8 mouse cellular contexts compared by ENCODE assay signal in the genomic region with DNA sequence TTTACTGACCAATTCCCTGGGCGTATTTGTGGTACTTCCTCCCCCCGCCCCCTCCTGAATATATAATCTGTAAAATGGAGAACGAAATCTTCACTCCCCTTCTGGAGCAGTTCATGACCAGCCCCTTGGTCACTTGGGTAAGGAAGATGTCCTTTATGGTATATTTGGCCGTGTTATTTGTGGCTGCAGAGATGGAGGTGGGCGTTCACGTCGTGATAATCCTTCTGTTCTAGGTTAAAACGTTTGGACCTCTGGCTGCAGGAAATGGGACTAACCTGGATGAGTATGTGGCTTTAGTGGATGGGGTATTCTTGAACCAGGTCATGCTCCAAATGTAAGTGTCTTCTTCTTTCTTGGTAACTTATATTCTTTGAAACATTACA. TPM values are rescaled to one million over a fixed set of nuclear protein-coding genes. Genes with fewer than 3 reads are reported as not detected.
A peak's percentile ranks its signal among the peaks of the same experiment; 100 is the strongest.
DNase-seq lines count a peak whose midpoint lies in the region; ATAC-seq lines count a peak whose summit lies in the region.

No protein-coding gene starts in this region.

- peak; percentile 4; the same call in 1 of the 2 replicates for ATAC-seq in kidney, embryonic 15.5 days (replicated peaks; ENCODE audit: low FRiP score)
- no peak; the same call in 1 of the 2 replicates for ATAC-seq in forebrain, embryonic 15.5 days (replicated peaks)
- no peak for ATAC-seq in liver, embryonic 12.5 days
- no peak for ATAC-seq in stomach, embryonic 16.5 days (ENCODE audit: insufficient read depth, low FRiP score)

- no peaks in the 10 kb centered on the region for H3K9me3 ChIP-seq in kidney, embryonic 15.5 days (replicated peaks)
- H3K9me3 ChIP-seq in forebrain, embryonic 15.5 days: no peaks in the 10 kb centered on the region
- H3K9me3 ChIP-seq in liver, embryonic 12.5 days (replicated peaks): no peaks in the 10 kb centered on the region
- H3K9me3 ChIP-seq in stomach, embryonic 16.5 days (replicated peaks; ENCODE audit: control insufficient read depth, low read length): no peaks in the 10 kb centered on the region

- H3K4me1 ChIP-seq in kidney, embryonic 15.5 days: peaks cover 5% of the 10 kb centered on the region
- peaks cover 20% of the 10 kb centered on the region for H3K4me1 ChIP-seq in forebrain, embryonic 15.5 days
- peaks cover 13% of the 10 kb centered on the region for H3K4me1 ChIP-seq in liver, embryonic 12.5 days
- H3K4me1 ChIP-seq in stomach, embryonic 16.5 days (ENCODE audit: control insufficient read depth, insufficient read depth, low read length): 0 out of 2 replicates have a peak, but pooled peaks cover 2% of the 10 kb centered on the region

- no peak for DNase-seq in kidney, postnatal 36 days
- DNase-seq in adipocyte (ENCODE audit: low spot score): peak; percentile 57
- no peak for DNase-seq in right cerebral cortex, postnatal 4 days
- no peak for DNase-seq in gastrocnemius, postnatal 14 days

- H3K27ac ChIP-seq in kidney, embryonic 15.5 days: peak overlapping the region; percentile 96
- H3K27ac ChIP-seq in forebrain, embryonic 15.5 days (replicated peaks): peak overlapping the region; percentile 98
- H3K27ac ChIP-seq in liver, embryonic 12.5 days: peak overlapping the region; percentile 81; the same call in 1 of the 2 replicates
- peak overlapping the region; percentile 84 for H3K27ac ChIP-seq in stomach, embryonic 16.5 days (ENCODE audit: low read length)

- peak overlapping the region; percentile 95 for H3K4me3 ChIP-seq in kidney, embryonic 15.5 days (replicated peaks)
- peak overlapping the region; percentile 82 for H3K4me3 ChIP-seq in forebrain, embryonic 15.5 days
- peak overlapping the region; percentile 85 for H3K4me3 ChIP-seq in liver, embryonic 12.5 days
- H3K4me3 ChIP-seq in stomach, embryonic 16.5 days (replicated peaks; ENCODE audit: low read length): peak overlapping the region; percentile 81

- H3K9ac ChIP-seq in kidney, embryonic 15.5 days: peak overlapping the region; percentile 94
- peak overlapping the region; percentile 97 for H3K9ac ChIP-seq in forebrain, embryonic 15.5 days (replicated peaks)
- peak overlapping the region; percentile 91 for H3K9ac ChIP-seq in liver, embryonic 12.5 days
- peak overlapping the region; percentile 90 for H3K9ac ChIP-seq in stomach, embryonic 16.5 days (ENCODE audit: low read length)

- intact Hi-C loops in gastrocnemius, postnatal 14 days (cut with DNase I; ENCODE audit: low total_unique reads): no loop called here

- peaks cover 8% of the 10 kb centered on the region; the same call in 1 of the 2 replicates for H3K36me3 ChIP-seq in kidney, embryonic 15.5 days
- H3K36me3 ChIP-seq in forebrain, embryonic 15.5 days: no peaks in the 10 kb centered on the region
- no peaks in the 10 kb centered on the region for H3K36me3 ChIP-seq in liver, embryonic 12.5 days
- H3K36me3 ChIP-seq in stomach, embryonic 16.5 days (ENCODE audit: control insufficient read depth, insufficient read depth, low read length): no peaks in the 10 kb centered on the region

- under 1% methylated on average over 8 of the region's 8 CpGs for WGBS in kidney, embryonic 15.5 days
- WGBS in forebrain, embryonic 15.5 days: 0% methylated on average over 8 of the region's 8 CpGs
- 0% methylated on average over 8 of the region's 8 CpGs for WGBS in liver, embryonic 12.5 days (ENCODE audit: insufficient replicate concordance)
- 0% methylated on average over 8 of the region's 8 CpGs for WGBS in stomach, embryonic 16.5 days

- peak overlapping the region; percentile 75 for H3K4me2 ChIP-seq in kidney, embryonic 15.5 days
- peak overlapping the region; percentile 61 for H3K4me2 ChIP-seq in forebrain, embryonic 15.5 days (replicated peaks)
- peak overlapping the region; percentile 94 for H3K4me2 ChIP-seq in liver, embryonic 12.5 days
- peak overlapping the region; percentile 63 for H3K4me2 ChIP-seq in stomach, embryonic 16.5 days (ENCODE audit: low read depth, low read length)

- no peaks in the 10 kb centered on the region for H3K27me3 ChIP-seq in kidney, embryonic 15.5 days
- H3K27me3 ChIP-seq in forebrain, embryonic 15.5 days: no peaks in the 10 kb centered on the region
- H3K27me3 ChIP-seq in liver, embryonic 12.5 days (replicated peaks): peaks cover 7% of the 10 kb centered on the region; the same call in 1 of the 2 replicates
- no peaks in the 10 kb centered on the region for H3K27me3 ChIP-seq in stomach, embryonic 16.5 days (ENCODE audit: control insufficient read depth, insufficient read depth, low read length)

RNA-seq across cellular contexts. Expression of a gene that starts 0.8 kb away (rescaled TPM):
- 28.9 and 31.5 TPM in 2 replicates for polyA plus RNA-seq in kidney, embryonic 15.5 days (2015; fragmentation: Nextera tagmentation; extraction: Ambion mirVana)
- 101 and 105 TPM in 2 replicates for polyA plus RNA-seq in forebrain, embryonic 15.5 days (2015; fragmentation: Nextera tagmentation; extraction: Ambion mirVana)
- 8.2 and 10.1 TPM in 2 replicates for polyA plus RNA-seq in liver, embryonic 12.5 days (2016; fragmentation: Nextera tagmentation; extraction: Ambion mirVana)
- polyA plus RNA-seq in stomach, embryonic 16.5 days (2015; fragmentation: Nextera tagmentation; extraction: Ambion mirVana): 11.0 and 17.6 TPM in 2 replicates
- 1 to 10 TPM; 7.3 to 9.5 TPM for total RNA-seq in gastrocnemius, postnatal 14 days (2021)
